Mouse (Mus musculus) layer of hippocampus, postnatal 14 days (tissue): ENCODE measurements at regions not wholly inside any gene's neighbourhood (a gene's known extent, or its start where the extent isn't known, plus 50 kb on each side); places are given as distances from the start of the nearest gene placed in this dataset.
A peak's percentile ranks its signal among the peaks of the same experiment; 100 is the strongest.

Experiments
- DNase-seq, 2 experiments: peaks; one replicate each; pipeline ENCODE4 v3.0.0; 2021 to 2022; ENCODE audit warnings: low spot score in 2 of 2, mixed read lengths in 1 of 2

DNA sequence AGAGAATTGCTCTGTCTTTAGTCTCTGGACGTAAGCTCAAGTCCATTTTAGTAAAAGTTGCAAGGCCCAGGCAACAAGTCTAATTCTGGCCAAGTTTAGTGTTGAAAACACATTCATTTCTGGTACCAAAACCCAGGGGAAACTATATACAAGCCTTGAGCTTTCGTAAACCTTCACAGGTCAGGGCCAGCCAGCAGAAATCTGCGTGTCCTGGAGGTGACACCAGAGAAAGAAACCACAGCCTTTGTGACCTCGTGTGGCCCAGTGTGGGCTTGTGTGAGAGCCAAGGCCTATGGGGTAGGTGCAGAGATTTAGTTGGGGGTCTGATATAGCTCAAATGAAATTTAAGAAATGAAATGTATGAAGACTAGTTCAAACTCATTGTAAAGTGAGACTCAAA is 69.6 kb upstream of the 1700021F07Rik start:
- no peak for DNase-seq

DNA sequence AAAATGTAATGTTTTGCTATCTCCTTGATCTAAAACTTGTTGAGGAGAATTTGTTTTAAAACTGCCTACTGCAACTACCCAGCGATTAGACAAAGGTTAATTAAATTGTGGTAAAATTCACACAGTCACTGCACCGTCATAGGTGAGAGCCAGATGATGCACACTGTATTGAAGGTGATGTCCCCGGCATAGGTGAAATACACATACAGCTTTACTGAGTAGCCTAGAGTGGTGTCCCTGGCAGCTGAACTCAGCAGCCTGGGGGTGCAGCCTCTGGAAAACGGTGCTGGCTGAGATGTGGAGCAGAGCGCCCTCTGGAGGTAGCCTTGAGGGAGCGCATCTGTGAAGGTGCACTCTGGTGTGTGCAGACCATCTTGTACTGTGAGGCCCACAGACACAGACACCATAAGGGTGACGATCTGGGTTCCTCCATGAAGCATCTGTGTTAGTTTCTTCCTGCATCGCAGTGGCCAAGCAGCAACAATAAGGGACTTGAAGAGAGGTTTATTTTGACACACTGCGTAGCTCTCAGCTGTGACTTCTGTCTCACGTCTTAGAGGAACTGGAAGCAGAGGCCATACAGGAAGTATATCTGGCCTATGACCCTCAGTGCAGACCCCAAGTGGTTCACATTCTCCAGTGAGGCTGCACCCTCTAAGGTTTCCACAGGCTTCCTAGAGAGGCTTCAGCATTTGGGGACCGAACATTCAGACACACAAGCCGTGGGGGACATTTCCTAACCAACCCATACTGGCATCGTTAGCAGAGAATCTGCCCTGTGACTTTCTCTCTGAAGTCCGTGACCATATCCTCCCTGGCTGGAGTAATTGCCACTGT is 68.6 kb upstream of the 1700021F07Rik start:
- peak; percentile 36 to 53 for DNase-seq

DNA sequence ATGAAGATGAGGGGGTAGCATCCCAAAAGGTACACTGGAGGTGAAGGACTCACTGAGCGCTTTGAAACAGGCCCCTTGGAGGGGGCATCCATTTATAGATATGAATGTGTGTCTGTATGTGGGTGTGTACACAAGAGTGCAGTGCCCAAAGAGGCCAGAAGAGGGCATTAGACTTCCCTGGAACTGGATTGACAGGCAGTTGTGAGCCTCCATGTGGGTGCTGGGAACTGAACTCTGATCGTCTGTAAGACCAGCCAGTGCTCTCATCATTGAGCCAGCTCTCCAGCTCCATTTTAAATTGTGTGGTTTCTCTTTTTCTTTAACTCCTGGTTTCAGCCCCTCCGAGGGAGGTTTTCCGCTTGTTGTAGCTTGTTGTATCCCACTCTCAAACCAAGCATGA is 67.6 kb upstream of the 1700021F07Rik start:
- no peak for DNase-seq

DNA sequence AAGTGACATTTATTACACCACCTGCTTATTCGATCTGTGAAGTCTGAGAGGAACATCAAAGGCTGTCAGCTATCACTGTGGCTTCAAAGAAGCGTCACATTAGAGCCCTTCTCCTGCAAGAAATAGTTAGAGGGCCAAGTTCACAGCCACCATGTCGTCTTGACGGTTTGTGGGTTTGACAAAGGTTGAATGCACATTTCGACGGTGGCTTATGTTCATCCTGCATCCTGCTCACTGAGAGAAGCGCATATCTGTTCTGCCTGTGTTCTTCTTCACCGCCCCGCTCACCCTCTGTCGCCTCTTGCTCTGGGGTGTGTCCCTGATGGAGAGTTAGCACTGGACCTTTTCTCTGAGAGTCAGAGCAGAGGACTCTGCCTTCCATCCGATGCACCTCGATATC is 67.2 kb upstream of the 1700021F07Rik start:
- no peak for DNase-seq

DNA sequence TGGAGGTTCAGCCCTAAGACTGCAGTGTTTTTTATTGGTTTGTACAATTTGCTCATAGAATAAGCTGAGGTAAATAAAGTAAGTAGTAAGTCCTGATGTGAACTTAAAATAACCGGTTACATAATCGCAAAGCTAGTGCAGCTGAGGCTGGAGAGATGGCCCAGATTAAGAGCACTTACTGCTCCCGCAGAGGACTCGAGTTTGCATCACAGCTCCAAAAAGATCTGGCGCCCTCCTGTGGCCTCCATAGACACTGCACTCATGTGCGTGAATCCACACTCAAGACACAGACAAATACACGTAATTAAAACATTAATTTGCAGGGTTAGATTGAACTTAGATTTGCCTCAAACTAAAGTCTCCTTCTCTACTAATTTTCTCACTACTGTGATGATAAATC is 66.3 kb upstream of the 1700021F07Rik start:
- no peak for DNase-seq

DNA sequence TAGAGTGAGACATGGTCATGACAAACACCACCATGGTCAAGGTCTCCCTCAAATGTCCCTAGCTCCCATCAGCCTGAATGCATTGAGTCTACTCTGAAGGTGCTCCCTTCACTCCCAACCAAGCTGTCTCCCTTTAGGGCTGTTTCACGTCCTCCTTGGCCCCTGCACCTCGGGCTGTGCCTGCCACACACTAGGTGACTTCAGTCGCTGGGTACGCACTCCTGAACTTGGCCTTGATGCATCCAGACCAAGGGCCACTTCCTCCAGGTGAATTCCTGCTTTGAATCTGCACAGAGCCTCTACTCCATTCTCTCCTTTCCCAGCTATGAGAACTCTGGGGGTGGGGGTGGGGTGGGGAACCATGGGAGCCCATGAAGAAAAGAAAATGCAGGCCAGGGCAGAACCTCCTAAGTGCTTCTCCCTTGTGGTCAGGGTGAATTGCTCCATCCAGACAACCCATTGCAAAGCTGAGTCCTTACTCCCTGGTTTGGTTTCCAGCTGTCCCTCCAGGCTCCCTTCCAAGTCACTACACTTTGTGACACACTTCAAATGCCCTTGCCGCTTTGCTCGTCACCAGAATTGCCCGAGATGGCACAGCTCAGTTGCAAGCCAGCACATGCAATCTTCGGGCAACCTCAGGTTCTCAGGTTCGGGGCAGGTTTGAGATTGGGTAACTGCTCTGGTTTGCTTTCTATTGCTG is 65.3 kb upstream of the 1700021F07Rik start:
- DNase-seq: no peak

DNA sequence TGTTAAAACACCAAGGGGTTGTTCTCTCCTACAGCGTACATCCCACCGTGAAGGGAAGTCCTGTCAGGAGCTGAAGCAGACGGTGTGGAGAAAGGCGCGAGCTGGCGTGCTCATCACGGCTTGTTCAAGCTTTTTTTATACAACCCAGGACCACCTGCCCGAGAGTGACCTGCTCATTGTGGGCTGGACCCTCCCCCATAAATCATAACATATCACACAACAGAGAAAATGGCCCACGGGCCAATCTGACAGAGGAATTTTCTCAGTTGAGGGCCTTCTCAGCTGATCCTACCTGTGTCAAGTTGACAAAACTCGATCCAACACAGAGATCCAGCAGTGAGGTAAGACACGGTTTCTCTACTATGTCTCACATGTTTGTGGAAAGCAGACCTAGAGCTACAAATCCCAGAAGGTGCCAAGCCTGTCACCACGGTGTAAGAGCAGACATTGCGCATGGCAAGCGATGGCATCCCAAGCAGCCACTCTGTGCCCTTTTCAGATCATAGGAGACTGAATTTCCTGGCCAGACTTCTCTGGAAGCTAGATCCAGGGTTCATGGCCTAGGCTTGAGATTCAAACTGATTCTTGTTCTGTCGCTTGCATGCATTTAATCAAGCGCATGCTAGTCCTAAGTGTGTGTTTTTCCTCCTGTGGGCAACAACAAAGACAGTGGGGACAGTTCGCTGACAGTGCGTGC is 64.6 kb upstream of the 1700021F07Rik start:
- DNase-seq: no peak

DNA sequence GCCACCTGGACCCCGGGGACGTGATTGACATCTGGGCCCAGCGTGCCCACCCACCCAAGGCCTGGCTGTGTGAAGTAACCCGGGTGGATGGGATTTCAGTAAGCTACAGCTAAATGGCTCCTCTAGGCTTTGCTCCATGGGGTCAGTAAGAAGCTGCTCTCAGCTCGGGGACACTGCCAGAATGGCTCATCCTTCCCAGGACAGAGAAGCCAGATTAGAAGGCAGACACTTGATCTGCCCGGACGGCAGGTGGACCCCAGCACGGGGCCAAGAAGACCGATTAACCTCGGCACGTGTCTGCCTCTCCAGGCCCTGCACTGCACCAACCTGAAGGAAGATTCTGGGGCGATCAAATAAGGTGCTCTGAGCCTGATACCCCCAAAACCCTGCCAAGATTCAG is 63.5 kb upstream of the 1700021F07Rik start:
- no peak for DNase-seq

DNA sequence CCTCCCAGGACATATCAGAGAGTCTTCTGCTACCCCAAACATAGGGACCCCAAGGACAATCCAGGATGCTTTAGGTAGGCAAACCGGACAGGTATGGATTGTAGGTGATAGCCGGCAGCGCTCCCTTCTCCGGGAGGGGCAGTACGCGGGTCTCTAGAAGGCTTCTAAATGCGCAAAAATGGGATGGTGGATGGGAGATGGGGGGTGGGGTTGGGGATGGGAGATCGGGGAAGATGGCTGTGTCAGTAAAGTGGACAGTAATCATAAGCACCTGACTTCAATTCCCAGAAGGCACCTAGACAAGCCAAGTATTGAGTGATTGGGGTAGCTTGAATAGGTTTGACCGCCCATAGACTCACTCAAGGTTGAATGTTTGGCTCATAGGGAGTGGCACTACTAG is 59.1 kb upstream of the 1700021F07Rik start:
- no peak for DNase-seq

DNA sequence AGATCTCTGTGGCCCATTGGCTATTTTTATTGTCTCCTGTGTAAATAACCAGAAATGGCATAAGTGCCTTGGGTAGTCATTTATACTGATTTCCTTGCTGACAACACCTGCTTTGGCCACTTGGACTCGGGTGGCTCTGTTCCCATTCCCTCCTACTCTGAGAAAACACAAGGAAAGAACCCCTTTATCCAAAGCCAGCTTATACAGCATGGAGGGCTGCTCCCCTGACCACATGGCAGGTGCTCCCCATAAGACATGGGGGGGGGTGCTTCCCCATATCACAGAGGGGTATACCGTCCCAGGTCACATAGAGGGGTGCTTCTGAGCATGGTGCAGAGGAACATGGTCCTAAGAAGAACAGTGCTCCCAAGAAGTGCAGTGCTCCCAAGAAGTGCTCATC is 57.8 kb upstream of the 1700021F07Rik start:
- DNase-seq: no peak

DNA sequence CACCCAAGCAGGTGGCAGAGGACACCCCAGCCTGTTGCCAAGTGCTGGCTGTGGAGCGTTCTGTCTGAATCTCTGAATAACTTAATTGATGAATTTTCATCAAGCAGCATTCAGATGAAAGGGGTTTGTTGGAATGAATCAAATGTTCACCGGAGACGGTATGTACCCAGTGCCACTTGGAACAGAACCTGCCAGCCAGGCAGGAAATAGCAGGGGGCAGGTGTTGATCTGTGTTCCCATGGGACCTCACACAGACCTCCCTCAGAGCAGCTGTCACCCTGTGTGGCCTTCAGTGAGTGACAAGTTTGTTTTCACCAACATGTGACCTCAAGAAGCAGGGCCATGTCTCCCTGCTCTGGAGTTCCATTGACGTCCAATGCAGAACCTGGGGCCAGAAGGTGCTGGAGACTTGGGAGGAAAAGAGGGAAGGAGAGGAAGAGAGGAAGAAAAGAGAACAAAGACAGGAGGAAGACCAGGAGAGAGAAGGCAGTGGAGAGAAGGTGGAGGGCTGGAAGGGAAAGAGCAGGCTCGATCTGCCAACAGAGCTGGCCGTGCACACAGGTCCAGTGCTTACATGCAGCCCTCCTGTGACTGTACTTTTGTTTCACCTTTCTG is 57.3 kb upstream of the 1700021F07Rik start:
- DNase-seq: peak in 1 of 2 experiments; percentile 62

DNA sequence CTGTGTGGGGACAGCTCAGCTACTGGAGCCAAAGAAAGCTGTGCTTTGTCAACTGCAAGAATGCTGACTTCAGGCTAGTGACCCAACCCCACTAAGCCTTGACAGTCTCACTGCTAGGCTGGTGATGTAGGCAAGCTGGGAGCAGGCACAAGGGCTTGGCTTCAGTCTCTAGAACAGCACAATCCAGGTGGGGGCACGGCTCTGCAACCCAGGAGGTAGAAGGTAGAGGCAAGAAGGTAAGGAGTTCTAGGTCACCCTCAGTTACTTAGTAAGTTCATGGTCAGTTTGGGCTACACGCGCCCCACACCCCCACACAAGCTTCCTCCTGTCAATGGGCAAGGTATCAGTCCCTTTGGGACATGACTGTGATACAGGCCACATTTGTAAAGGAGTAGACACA is 54.2 kb upstream of the 1700021F07Rik start:
- no peak for DNase-seq

DNA sequence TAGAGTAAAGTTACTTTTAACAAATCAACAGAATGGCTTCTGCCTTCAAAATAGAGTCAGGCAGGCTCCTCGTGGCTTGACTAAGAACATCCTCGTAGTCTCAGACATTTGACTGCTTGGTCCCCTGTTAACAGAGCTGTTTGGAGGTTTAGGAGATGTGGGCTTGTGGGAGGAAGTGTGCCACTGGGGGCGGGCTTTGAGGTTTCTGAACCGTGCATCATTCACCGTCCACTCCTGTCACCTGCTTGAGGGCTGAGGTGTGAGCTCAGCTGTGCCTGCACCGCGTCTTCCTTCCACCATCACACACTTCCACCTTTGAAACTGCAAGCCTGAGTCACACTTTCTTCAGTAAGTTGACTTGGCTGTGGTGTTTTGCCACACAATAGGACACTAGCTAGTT is 52.6 kb upstream of the 1700021F07Rik start:
- no peak for DNase-seq
